Mouse (Mus musculus): Measurements from ENCODE around the gene Galp. TPM values are rescaled to one million over a fixed set of nuclear protein-coding genes. Genes with fewer than 3 reads are reported as not detected.
"Not testable (repeated sequence)": the region's sequence is repeated elsewhere in the genome, so short reads cannot be mapped to it uniquely, and the experiment has no call there.

Gene Galp
- polyA plus RNA-seq, 1 experiment from 2014 or later, result not detected

GRCm38 (mm10) chr7:6183802-6184201 is 13.1 kb upstream of the Galp start:
- Histone ChIP-seq H3K36me3 (peaks cover 70% of the 10 kb centered on the region), H3K9me3 (replicated peaks) (no peaks in the 10 kb centered on the region), H3K4me2 (no peak overlapping the region), H3K4me1 (peaks cover 3% of the 10 kb centered on the region; the same call in 1 of the 2 replicates), H3K4me3 (replicated peaks) (no peak overlapping the region), H3K27me3 (no peaks in the 10 kb centered on the region), H3K27ac (no peak overlapping the region), H3K9ac (no peak overlapping the region)
- 94% methylated on average over 19 of the region's 19 CpGs for WGBS
- no peak for ATAC-seq (replicated peaks; ENCODE audit: low FRiP score)

GRCm38 (mm10) chr7:6184521-6184920 is 12.4 kb upstream of the Galp start:
- 86% methylated on average over 8 of the region's 8 CpGs for WGBS
- Histone ChIP-seq H3K4me3 (replicated peaks) (no peak overlapping the region), H3K9ac (no peak overlapping the region), H3K27me3 (no peaks in the 10 kb centered on the region), H3K36me3 (peaks cover 74% of the 10 kb centered on the region), H3K4me2 (no peak overlapping the region), H3K9me3 (replicated peaks) (no peaks in the 10 kb centered on the region), H3K27ac (no peak overlapping the region), H3K4me1 (peaks cover 3% of the 10 kb centered on the region; the same call in 1 of the 2 replicates)
- ATAC-seq (replicated peaks; ENCODE audit: low FRiP score), result no peak

- Histone ChIP-seq H3K27ac (no peak overlapping the region), H3K4me2 (no peak overlapping the region), H3K27me3 (no peaks in the 10 kb centered on the region), H3K4me3 (replicated peaks) (no peak overlapping the region), H3K4me1 (peaks cover 3% of the 10 kb centered on the region; the same call in 1 of the 2 replicates), H3K9ac (no peak overlapping the region), H3K36me3 (peaks cover 81% of the 10 kb centered on the region), H3K9me3 (replicated peaks) (no peaks in the 10 kb centered on the region)
- 93% methylated on average over 1 of the region's 1 CpGs for WGBS
- no peak for ATAC-seq (replicated peaks; ENCODE audit: low FRiP score)
These were observed 11.5 kb upstream of the Galp start for GRCm38 (mm10) chr7:6185391-6185790.

GRCm38 (mm10) chr7:6186176-6186575 is 10.7 kb upstream of the Galp start:
- H3K4me1 ChIP-seq, result peaks cover 3% of the 10 kb centered on the region; the same call in 1 of the 2 replicates
- 83% methylated on average over 2 of the region's 2 CpGs for WGBS
- no peak for ATAC-seq (replicated peaks; ENCODE audit: low FRiP score)
- H3K9me3 ChIP-seq (replicated peaks), result no peaks in the 10 kb centered on the region
- H3K4me3 ChIP-seq (replicated peaks), result no peak overlapping the region
- no peak overlapping the region for H3K9ac ChIP-seq
- H3K4me2 ChIP-seq, result no peak overlapping the region
- peaks cover 75% of the 10 kb centered on the region for H3K36me3 ChIP-seq
- H3K27me3 ChIP-seq, result no peaks in the 10 kb centered on the region
- H3K27ac ChIP-seq, result no peak overlapping the region

- Histone ChIP-seq H3K27ac (no peak overlapping the region), H3K4me3 (replicated peaks) (no peak overlapping the region), H3K9ac (no peak overlapping the region), H3K36me3 (peaks cover 75% of the 10 kb centered on the region), H3K9me3 (replicated peaks) (no peaks in the 10 kb centered on the region), H3K4me1 (peaks cover 3% of the 10 kb centered on the region; the same call in 1 of the 2 replicates), H3K4me2 (no peak overlapping the region), H3K27me3 (no peaks in the 10 kb centered on the region)
- WGBS, result 45% methylated on average over 2 of the region's 2 CpGs
- 0 out of 2 replicates have a peak, but pooled peaks have one; percentile 43 for ATAC-seq (replicated peaks; ENCODE audit: low FRiP score)
These were observed 10.1 kb upstream of the Galp start for GRCm38 (mm10) chr7:6186756-6187155.

GRCm38 (mm10) chr7:6189542-6189941 is 7.3 kb upstream of the Galp start:
- H3K9me3 ChIP-seq (replicated peaks), result no peaks in the 10 kb centered on the region
- H3K4me3 ChIP-seq (replicated peaks), result no peak overlapping the region
- ATAC-seq (replicated peaks; ENCODE audit: low FRiP score), result peak; percentile 26; the same call in 1 of the 2 replicates
- peaks cover 56% of the 10 kb centered on the region for H3K36me3 ChIP-seq
- peaks cover 3% of the 10 kb centered on the region; the same call in 1 of the 2 replicates for H3K4me1 ChIP-seq
- WGBS, result 35% methylated on average over 45 of the region's 45 CpGs
- peak overlapping the region; percentile 28; the same call in 1 of the 2 replicates for H3K4me2 ChIP-seq
- H3K27ac ChIP-seq, result no peak overlapping the region
- no peak overlapping the region for H3K9ac ChIP-seq
- H3K27me3 ChIP-seq, result no peaks in the 10 kb centered on the region

GRCm38 (mm10) chr7:6191376-6191775 is 5.5 kb upstream of the Galp start:
- H3K4me2 ChIP-seq, result no peak overlapping the region
- no peaks in the 10 kb centered on the region for H3K27me3 ChIP-seq
- H3K4me1 ChIP-seq, result peaks cover 3% of the 10 kb centered on the region; the same call in 1 of the 2 replicates
- peaks cover 39% of the 10 kb centered on the region for H3K36me3 ChIP-seq
- no peak overlapping the region for H3K9ac ChIP-seq
- no peak overlapping the region for H3K27ac ChIP-seq
- ATAC-seq (replicated peaks; ENCODE audit: low FRiP score), result no peak
- no peak overlapping the region for H3K4me3 ChIP-seq (replicated peaks)
- 46% methylated on average over 3 of the region's 3 CpGs for WGBS
- no peaks in the 10 kb centered on the region for H3K9me3 ChIP-seq (replicated peaks)

GRCm38 (mm10) chr7:6194129-6194528 is 2.8 kb upstream of the Galp start:
- H3K4me1 ChIP-seq, result no peaks in the 10 kb centered on the region
- H3K36me3 ChIP-seq, result peaks cover 12% of the 10 kb centered on the region
- H3K9ac ChIP-seq, result no peak overlapping the region
- no peak overlapping the region for H3K27ac ChIP-seq
- no peak overlapping the region for H3K4me3 ChIP-seq (replicated peaks)
- H3K4me2 ChIP-seq, result no peak overlapping the region
- ATAC-seq (replicated peaks; ENCODE audit: low FRiP score), result peak; percentile 84
- H3K9me3 ChIP-seq (replicated peaks), result no peaks in the 10 kb centered on the region
- WGBS, result 16% methylated on average over 5 of the region's 5 CpGs
- H3K27me3 ChIP-seq, result no peaks in the 10 kb centered on the region

GRCm38 (mm10) chr7:6195777-6196176 is 1.1 kb upstream of the Galp start:
- no peaks in the 10 kb centered on the region; the same call in 1 of the 2 replicates for H3K9me3 ChIP-seq (replicated peaks)
- H3K27ac ChIP-seq, result no peak overlapping the region
- H3K4me3 ChIP-seq (replicated peaks), result no peak overlapping the region
- no peaks in the 10 kb centered on the region for H3K36me3 ChIP-seq
- no peak overlapping the region for H3K4me2 ChIP-seq
- WGBS, result 58% methylated on average over 2 of the region's 2 CpGs
- no peak for ATAC-seq (replicated peaks; ENCODE audit: low FRiP score)
- no peak overlapping the region for H3K9ac ChIP-seq
- H3K4me1 ChIP-seq, result no peaks in the 10 kb centered on the region
- H3K27me3 ChIP-seq, result no peaks in the 10 kb centered on the region

GRCm38 (mm10) chr7:6204200-6204599 is 7.3 kb downstream of the Galp start:
- ATAC-seq (replicated peaks; ENCODE audit: low FRiP score), result no peak
- H3K4me2 ChIP-seq, result no peak overlapping the region
- WGBS, result 67% methylated on average over 3 of the region's 3 CpGs
- no peaks in the 10 kb centered on the region for H3K36me3 ChIP-seq
- no peak overlapping the region for H3K9ac ChIP-seq
- H3K4me3 ChIP-seq (replicated peaks), result no peak overlapping the region
- H3K9me3 ChIP-seq (replicated peaks), result no peaks in the 10 kb centered on the region; the same call in 1 of the 2 replicates
- no peaks in the 10 kb centered on the region for H3K4me1 ChIP-seq
- H3K27ac ChIP-seq, result no peak overlapping the region
- no peaks in the 10 kb centered on the region for H3K27me3 ChIP-seq

GRCm38 (mm10) chr7:6213144-6213543 is 16.3 kb downstream of the Galp start:
- Histone ChIP-seq H3K9ac (no peak overlapping the region), H3K27ac (no peak overlapping the region), H3K4me3 (replicated peaks) (no peak overlapping the region), H3K4me1 (no peaks in the 10 kb centered on the region), H3K9me3 (replicated peaks) (no peaks in the 10 kb centered on the region), H3K36me3 (no peaks in the 10 kb centered on the region), H3K4me2 (no peak overlapping the region), H3K27me3 (no peaks in the 10 kb centered on the region)
- WGBS, result 55% methylated on average over 5 of the region's 5 CpGs
- no peak for ATAC-seq (replicated peaks; ENCODE audit: low FRiP score)

- not testable (repeated sequence) for H3K9ac ChIP-seq; H3K4me2 ChIP-seq; H3K9me3 ChIP-seq (replicated peaks); ATAC-seq (replicated peaks; ENCODE audit: low FRiP score); H3K27me3 ChIP-seq; H3K4me3 ChIP-seq (replicated peaks); H3K4me1 ChIP-seq; H3K36me3 ChIP-seq; H3K27ac ChIP-seq
- 71% methylated on average over 4 of the region's 4 CpGs for WGBS
These were observed 17.8 kb downstream of the Galp start for GRCm38 (mm10) chr7:6214691-6215090.

- no peak for ATAC-seq (replicated peaks; ENCODE audit: low FRiP score)
- Histone ChIP-seq H3K27me3 (no peaks in the 10 kb centered on the region), H3K4me2 (no peak overlapping the region), H3K9me3 (replicated peaks) (0 out of 2 replicates have a peak, but pooled peaks cover 2% of the 10 kb centered on the region), H3K4me1 (no peaks in the 10 kb centered on the region), H3K9ac (no peak overlapping the region), H3K27ac (no peak overlapping the region), H3K36me3 (no peaks in the 10 kb centered on the region), H3K4me3 (replicated peaks) (no peak overlapping the region)
- WGBS, result 50% methylated on average over 3 of the region's 3 CpGs
These were observed 23.3 kb downstream of the Galp start for GRCm38 (mm10) chr7:6220147-6220546.
